In genomic region chr3:141896870-141897554, GRCm38 (mm10) we compare ENCODE assay signal across 26 mouse cellular contexts.
DNase-seq lines count a peak whose midpoint lies in the region; ATAC-seq and TF ChIP-seq lines count a peak whose summit lies in the region.
"Had no signal": no experiment of that assay in that cellular context is flagged by ENCODE, and none has a peak within 500 bp of the region (broad histone marks: within the 10 kb centered on the region; RNA-seq: fewer than 3 reads in every experiment).

No protein-coding gene starts in this region.

- 7% methylated on average over 4 of the region's 4 CpGs for WGBS in forebrain, embryonic 12.5 days
- 5% methylated on average over 4 of the region's 4 CpGs for WGBS in forebrain, embryonic 14.5 days
- 17% methylated on average over 4 of the region's 4 CpGs for WGBS in embryonic facial prominence, embryonic 11.5 days
- 28% methylated on average over 4 of the region's 4 CpGs for WGBS in limb, embryonic 12.5 days

- no peak for DNase-seq in forebrain, embryonic 14.5 days (ENCODE audit: low spot score)
- peak; percentile 26 for DNase-seq in brain, embryonic 14.5 days (ENCODE audit: low read depth)
- peak; percentile 26 for DNase-seq in embryonic facial prominence, embryonic 11.5 days (ENCODE audit: low spot score)
- DNase-seq in adrenal gland, postnatal 4 days (ENCODE audit: low spot score in 2 of 2) = no peak
- DNase-seq in cerebellum, adult 8-10 months = no peak
- DNase-seq: adrenal gland, adult 8-10 months; adrenal gland, postnatal 25 days; cerebellum, adult 11 months; cerebellum, adult 2 months; cerebellum, postnatal 10 days; cerebellum, postnatal 36 days; embryo, embryonic 11 days; gastrocnemius, adult 2 months; gastrocnemius, postnatal 14 days; heart, adult 11 months; kidney, adult 11 months; kidney, adult 8-10 months had no signal

- 0 out of 2 replicates have a peak, but pooled peaks cover 3% of the 10 kb centered on the region for H3K9me3 ChIP-seq in forebrain, embryonic 12.5 days
- no peaks in the 10 kb centered on the region; the same call in 1 of the 2 replicates for H3K9me3 ChIP-seq in forebrain, embryonic 14.5 days (replicated peaks; ENCODE audit: control insufficient read depth, low read length)
- H3K9me3 ChIP-seq in embryonic facial prominence, embryonic 11.5 days (replicated peaks; ENCODE audit: control insufficient read depth, low read length) = no peaks in the 10 kb centered on the region
- H3K9me3 ChIP-seq in limb, embryonic 12.5 days = 0 out of 2 replicates have a peak, but pooled peaks cover 3% of the 10 kb centered on the region
- H3K9me3 ChIP-seq: embryonic facial prominence, embryonic 12.5 days; hindbrain, embryonic 12.5 days; hindbrain, embryonic 15.5 days had no signal

- no peak overlapping the region for H3K27ac ChIP-seq in forebrain, embryonic 12.5 days
- H3K27ac ChIP-seq in forebrain, embryonic 14.5 days (ENCODE audit: low read depth, low read length) = no peak overlapping the region
- H3K27ac ChIP-seq in embryonic facial prominence, embryonic 11.5 days (replicated peaks; ENCODE audit: low read depth, low read length) = no peak overlapping the region
- H3K27ac ChIP-seq in limb, embryonic 12.5 days = 0 out of 2 replicates have a peak overlapping the region, but pooled peaks have one; percentile 23
- H3K27ac ChIP-seq: embryonic facial prominence, embryonic 12.5 days; gastrocnemius, adult 2 months; hindbrain, embryonic 12.5 days; hindbrain, embryonic 15.5 days had no signal

- TF ChIP-seq CTCF in brain, embryonic 14.5 days (IDR thresholded peaks at IDR 0.05; ENCODE audit: borderline replicate concordance, extremely low read depth, insufficient read depth, insufficient read length) = no peak

- H3K4me1 ChIP-seq in forebrain, embryonic 12.5 days = peaks cover 15% of the 10 kb centered on the region
- peaks cover 11% of the 10 kb centered on the region for H3K4me1 ChIP-seq in forebrain, embryonic 14.5 days (ENCODE audit: control insufficient read depth, insufficient read depth, low read length)
- no peaks in the 10 kb centered on the region; the same call in 1 of the 2 replicates for H3K4me1 ChIP-seq in embryonic facial prominence, embryonic 11.5 days (ENCODE audit: control insufficient read depth, insufficient read depth, low read length)
- peaks cover 25% of the 10 kb centered on the region for H3K4me1 ChIP-seq in limb, embryonic 12.5 days (replicated peaks)

- no peak overlapping the region for H3K4me2 ChIP-seq in forebrain, embryonic 12.5 days
- no peak overlapping the region for H3K4me2 ChIP-seq in forebrain, embryonic 14.5 days (ENCODE audit: low read length)
- no peak overlapping the region for H3K4me2 ChIP-seq in embryonic facial prominence, embryonic 11.5 days (ENCODE audit: low read depth, low read length)
- H3K4me2 ChIP-seq in limb, embryonic 12.5 days = no peak overlapping the region
- H3K4me2 ChIP-seq: embryonic facial prominence, embryonic 12.5 days; heart, embryonic 11.5 days; hindbrain, embryonic 12.5 days; hindbrain, embryonic 15.5 days had no signal

- no peak overlapping the region for H3K9ac ChIP-seq in forebrain, embryonic 12.5 days
- no peak overlapping the region for H3K9ac ChIP-seq in forebrain, embryonic 14.5 days (ENCODE audit: low read length)
- no peak overlapping the region for H3K9ac ChIP-seq in embryonic facial prominence, embryonic 11.5 days (replicated peaks; ENCODE audit: low read length)
- no peak overlapping the region for H3K9ac ChIP-seq in limb, embryonic 12.5 days (replicated peaks)
- H3K9ac ChIP-seq: embryonic facial prominence, embryonic 12.5 days; hindbrain, embryonic 12.5 days; hindbrain, embryonic 15.5 days had no signal

- peak; percentile 58; the same call in 1 of the 2 replicates for ATAC-seq in forebrain, embryonic 12.5 days (ENCODE audit: low FRiP score)
- ATAC-seq in forebrain, embryonic 14.5 days = no peak
- peak; percentile 56 for ATAC-seq in embryonic facial prominence, embryonic 11.5 days (replicated peaks; ENCODE audit: insufficient number of reproducible peaks, low FRiP score, low TSS enrichment, low read depth)
- no peak for ATAC-seq in limb, embryonic 12.5 days (ENCODE audit: insufficient number of reproducible peaks, insufficient read depth, low FRiP score, low TSS enrichment, low read depth)
- ATAC-seq: activated CD4-positive, CD25-positive, alpha-beta regulatory T cell, adult 4 months; CD4-positive, CD25-positive, alpha-beta regulatory T cell, adult 4 months had no signal

- TF ChIP-seq POLR2A in brain, embryonic 14.5 days (IDR thresholded peaks at IDR 0.05; ENCODE audit: borderline replicate concordance, extremely low read depth, insufficient read depth, insufficient read length, poor library complexity, severe bottlenecking) = no peak

- H3K4me3 ChIP-seq in forebrain, embryonic 12.5 days (replicated peaks) = no peak overlapping the region
- H3K4me3 ChIP-seq in forebrain, embryonic 14.5 days (ENCODE audit: low read depth, low read length) = no peak overlapping the region
- no peak overlapping the region for H3K4me3 ChIP-seq in embryonic facial prominence, embryonic 11.5 days (ENCODE audit: low read depth, low read length)
- no peak overlapping the region for H3K4me3 ChIP-seq in limb, embryonic 12.5 days (replicated peaks)
- H3K4me3 ChIP-seq: embryonic facial prominence, embryonic 12.5 days; erythroblast, embryonic 14.5 days; gastrocnemius, adult 2 months; hindbrain, embryonic 12.5 days; hindbrain, embryonic 15.5 days had no signal

- no peaks in the 10 kb centered on the region for H3K36me3 ChIP-seq in forebrain, embryonic 12.5 days (replicated peaks)
- no peaks in the 10 kb centered on the region for H3K36me3 ChIP-seq in forebrain, embryonic 14.5 days (ENCODE audit: control insufficient read depth, insufficient read depth, low read length)
- H3K36me3 ChIP-seq in embryonic facial prominence, embryonic 11.5 days (replicated peaks; ENCODE audit: control insufficient read depth, insufficient read depth, low read depth, low read length) = no peaks in the 10 kb centered on the region
- H3K36me3 ChIP-seq in limb, embryonic 12.5 days = no peaks in the 10 kb centered on the region
- H3K36me3 ChIP-seq: embryonic facial prominence, embryonic 12.5 days; hindbrain, embryonic 12.5 days; hindbrain, embryonic 15.5 days had no signal

- H3K27me3 ChIP-seq in forebrain, embryonic 12.5 days = no peaks in the 10 kb centered on the region
- no peaks in the 10 kb centered on the region for H3K27me3 ChIP-seq in forebrain, embryonic 14.5 days (replicated peaks; ENCODE audit: control insufficient read depth, insufficient read depth, low read length)
- no peaks in the 10 kb centered on the region for H3K27me3 ChIP-seq in embryonic facial prominence, embryonic 11.5 days (ENCODE audit: control insufficient read depth, insufficient read depth, low read length)
- H3K27me3 ChIP-seq in limb, embryonic 12.5 days = no peaks in the 10 kb centered on the region
- H3K27me3 ChIP-seq: embryonic facial prominence, embryonic 12.5 days; hindbrain, embryonic 12.5 days; hindbrain, embryonic 15.5 days had no signal

Comparison
In these comparisons a context has a peak if more than half of its experiments do, and no peak if none do; other contexts are left out.
1. ATAC-seq: peak in forebrain, embryonic 12.5 days (single experiment) and embryonic facial prominence, embryonic 11.5 days (single experiment); none in forebrain, embryonic 14.5 days (single experiment) and limb, embryonic 12.5 days (single experiment).
2. DNase-seq: peak in brain, embryonic 14.5 days (single experiment) and embryonic facial prominence, embryonic 11.5 days (single experiment); none in forebrain, embryonic 14.5 days (single experiment), adrenal gland, postnatal 4 days (0 of 2) and cerebellum, adult 8-10 months (single experiment).